Mouse (Mus musculus): Measurements from ENCODE around the gene Glis3.

Glis3 gene

GRCm38 (mm10) chr19:28493605-28494260 is 186.1 kb downstream of the Glis3 start:
- DNase-seq (ENCODE audit: low spot score in 2 of 2) = no peak

DNA sequence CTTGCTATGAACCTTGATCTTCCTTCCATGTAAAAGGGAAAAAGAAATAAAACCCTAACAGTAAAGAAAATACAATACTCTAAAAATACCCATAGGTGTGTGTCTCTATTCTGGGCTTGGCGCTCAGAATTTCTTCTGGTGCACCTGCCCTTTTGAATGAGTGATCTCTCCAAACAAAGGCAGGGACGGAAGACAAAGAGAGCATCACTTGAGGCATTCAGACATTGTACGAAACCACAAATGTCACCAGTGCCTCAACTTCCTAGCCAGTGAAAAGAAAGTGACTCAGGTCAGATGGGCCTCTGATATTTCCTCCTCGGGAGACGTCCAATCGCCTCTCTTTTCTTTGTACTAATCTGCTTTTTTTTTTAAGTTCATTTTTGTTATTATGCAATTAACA is 201.8 kb downstream of the Glis3 start:
- no peak for DNase-seq (ENCODE audit: low spot score in 2 of 2)

- DNase-seq (ENCODE audit: low spot score in 2 of 2) = no peak
These were observed 202.5 kb downstream of the Glis3 start for GRCm38 (mm10) chr19:28477326-28477863.

DNA sequence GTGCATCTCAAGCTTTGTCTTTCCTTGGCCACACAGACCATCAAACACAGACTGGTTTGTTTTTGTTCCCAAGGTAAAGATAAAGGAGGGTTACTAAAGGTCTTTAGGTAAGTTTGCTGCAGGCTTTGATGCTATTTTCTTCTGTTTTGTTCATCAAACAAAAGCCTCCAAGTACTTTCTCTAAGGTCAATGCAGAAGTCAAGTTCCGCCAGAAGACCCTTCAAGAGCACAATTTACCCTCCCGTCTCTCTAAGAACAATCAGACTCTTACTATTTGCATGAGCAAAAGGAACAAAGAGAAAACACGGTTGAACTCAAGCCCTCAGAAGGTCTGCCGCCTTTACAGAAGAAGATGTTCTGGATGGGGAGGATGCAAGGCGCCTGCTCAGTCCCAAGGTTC is 206.3 kb downstream of the Glis3 start:
- DNase-seq (ENCODE audit: low spot score in 2 of 2) = no peak

GRCm38 (mm10) chr19:28471144-28471543 is 208.7 kb downstream of the Glis3 start:
- DNase-seq (ENCODE audit: low spot score in 2 of 2) = no peak

DNA sequence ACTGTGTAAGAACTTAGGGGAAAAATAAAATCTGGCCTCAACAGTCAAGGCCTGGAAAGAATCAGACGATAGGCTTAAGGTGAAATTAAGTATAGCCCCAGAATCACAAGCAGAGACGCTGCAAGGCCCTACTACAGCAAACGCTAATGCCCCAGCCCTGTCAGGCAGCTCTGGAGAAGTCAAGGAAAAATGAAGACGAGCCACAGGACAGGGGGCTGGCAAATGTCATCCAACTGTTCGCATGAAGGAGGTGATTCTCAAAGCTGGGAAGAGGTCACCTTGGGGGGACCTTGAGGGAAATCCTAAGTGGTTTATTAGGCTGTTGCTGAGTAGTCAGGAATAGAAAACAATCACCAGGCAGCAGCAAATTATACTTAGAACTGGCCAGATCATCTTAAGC is 214.1 kb downstream of the Glis3 start:
- DNase-seq (ENCODE audit: low spot score in 2 of 2) = no peak

- no peak for DNase-seq (ENCODE audit: low spot score in 2 of 2)
These were observed 225.5 kb downstream of the Glis3 start for GRCm38 (mm10) chr19:28454331-28454730.

- no peak for DNase-seq (ENCODE audit: low spot score in 2 of 2)
These were observed 226.8 kb downstream of the Glis3 start for GRCm38 (mm10) chr19:28452951-28453520.

DNA sequence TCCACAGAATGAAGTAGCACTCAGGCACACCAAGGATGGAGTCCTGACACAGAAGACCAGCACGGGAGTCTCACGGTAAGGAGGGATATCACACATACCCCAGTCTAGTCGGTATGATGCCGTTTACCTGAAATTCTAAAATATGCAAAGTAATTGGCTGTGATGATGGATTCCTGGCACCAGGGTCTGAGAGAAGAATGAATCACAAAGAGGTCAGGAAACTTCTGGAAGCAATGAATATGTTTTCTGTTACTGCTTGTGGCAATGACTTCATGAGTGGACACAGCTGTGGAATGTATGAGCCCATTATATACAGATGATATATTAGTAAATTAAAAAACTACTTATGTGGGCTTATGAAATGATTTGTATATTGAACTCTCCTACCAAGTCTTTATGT is 231.1 kb downstream of the Glis3 start:
- DNase-seq (ENCODE audit: low spot score in 2 of 2) = no peak

DNA sequence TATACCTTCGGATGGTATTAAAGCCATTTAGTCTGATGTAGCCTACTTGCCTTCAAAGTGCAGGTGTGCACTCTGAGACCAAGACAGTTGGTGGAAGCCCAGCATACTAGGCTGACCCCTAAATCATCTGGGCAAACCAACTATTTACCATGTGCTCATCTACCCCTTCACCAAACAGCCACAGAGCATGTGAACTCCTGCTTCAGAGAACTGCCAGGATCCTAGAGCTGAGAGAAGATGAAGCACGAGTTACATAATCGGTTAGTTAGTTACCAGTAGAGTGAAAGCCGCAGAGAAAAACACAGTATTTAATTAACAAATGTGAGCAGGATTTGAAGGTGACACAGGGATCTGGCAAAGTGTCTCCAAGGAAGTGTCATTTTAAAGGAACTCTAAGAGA is 237.7 kb downstream of the Glis3 start:
- no peak for DNase-seq (ENCODE audit: low spot score in 2 of 2)

DNA sequence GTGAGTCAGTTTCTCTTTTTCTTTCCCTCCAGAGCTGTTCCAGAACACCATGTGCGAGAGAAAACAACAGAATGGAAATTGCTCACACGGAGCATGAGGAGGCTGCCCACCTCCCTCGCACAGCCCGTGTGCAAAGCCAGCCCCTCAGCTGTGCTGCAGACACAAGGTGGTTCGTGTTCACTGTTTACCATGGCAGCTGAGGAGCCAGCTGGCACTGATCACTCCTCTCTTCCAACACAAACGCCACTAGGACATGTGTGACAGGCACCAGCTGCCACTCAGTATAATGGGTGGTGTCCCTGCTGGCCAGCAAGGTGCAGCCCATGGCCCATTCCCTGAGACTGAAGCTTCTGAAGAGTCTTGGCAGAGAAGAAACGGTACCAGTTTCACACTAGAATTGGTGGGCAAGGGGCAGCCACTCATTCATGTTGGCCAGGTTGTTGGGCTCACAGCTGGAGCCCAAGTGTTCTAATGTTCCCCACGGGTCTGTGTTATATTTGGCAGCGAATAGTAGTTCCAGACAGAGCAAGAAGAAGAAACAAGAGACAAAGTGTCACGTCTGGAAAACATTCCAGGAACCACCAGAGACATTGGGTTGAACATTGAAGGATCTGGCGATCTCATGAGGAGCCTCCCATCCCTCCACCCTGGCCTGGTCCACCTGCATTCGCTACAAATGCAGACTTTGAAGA is 243.3 kb downstream of the Glis3 start:
- DNase-seq (ENCODE audit: low spot score in 2 of 2) = no peak

- no peak for DNase-seq (ENCODE audit: low spot score in 2 of 2)
These were observed 251.6 kb downstream of the Glis3 start for GRCm38 (mm10) chr19:28428220-28428816.

DNA sequence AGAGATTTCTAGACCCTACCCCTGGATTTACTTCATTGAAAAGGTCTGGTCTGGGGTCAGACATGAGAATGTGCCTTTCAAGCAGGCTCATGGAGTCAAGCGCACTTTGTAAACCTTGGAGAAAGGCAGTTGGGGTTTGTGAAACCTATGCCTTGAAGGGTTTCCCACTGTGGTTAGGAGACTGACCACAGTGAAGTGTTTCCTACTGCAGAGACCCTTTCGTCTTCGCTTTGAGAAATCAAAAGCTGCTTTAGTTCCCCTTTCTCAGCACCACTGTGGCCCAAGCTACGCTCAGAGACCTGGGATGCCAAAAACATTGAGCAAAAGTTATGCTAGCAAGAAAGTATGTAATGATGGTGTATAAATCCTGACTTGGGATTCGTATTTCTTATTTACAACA is 255.7 kb downstream of the Glis3 start:
- DNase-seq (ENCODE audit: low spot score in 2 of 2) = no peak

- no peak for DNase-seq (ENCODE audit: low spot score in 2 of 2)
These were observed 256.9 kb downstream of the Glis3 start for GRCm38 (mm10) chr19:28422939-28423338.

DNA sequence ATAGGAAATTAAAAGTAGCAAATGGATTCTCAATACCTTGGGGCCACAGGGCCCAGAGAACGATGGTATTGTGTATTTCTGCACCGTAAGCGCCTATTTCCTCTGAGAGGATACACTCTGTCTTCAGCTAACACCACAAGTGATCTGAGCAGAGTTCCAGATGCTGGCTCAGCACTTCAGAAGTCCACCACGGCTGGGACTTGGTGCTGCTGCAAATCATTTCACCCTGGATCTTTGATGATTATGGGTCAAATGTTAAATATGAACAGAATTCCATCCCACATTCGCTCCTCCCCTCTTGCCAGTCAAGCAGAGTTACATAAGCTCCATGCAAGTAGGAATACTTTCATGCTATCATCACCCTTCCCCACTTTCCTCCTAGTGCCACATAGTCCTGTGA is 263.8 kb downstream of the Glis3 start:
- DNase-seq (ENCODE audit: low spot score in 2 of 2) = no peak

DNA sequence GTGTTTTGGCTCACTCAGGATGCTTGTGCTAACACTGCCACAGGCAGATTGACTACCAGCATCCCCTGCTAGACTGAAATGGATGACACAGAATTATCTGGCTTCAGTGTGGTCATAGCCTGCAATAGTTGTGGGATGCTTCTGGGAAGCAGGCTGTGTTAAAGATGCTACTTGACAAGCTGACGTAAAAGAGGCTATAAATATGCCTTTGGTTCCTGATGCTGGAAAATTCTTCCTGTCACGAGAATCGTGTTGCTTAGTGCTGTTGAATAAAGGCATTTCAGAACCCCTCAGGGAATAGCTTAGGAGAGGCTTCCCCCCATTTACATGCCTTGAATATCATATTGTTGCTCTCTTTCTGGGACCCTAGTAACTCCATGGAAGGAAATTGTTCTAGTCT is 271.1 kb downstream of the Glis3 start:
- no peak for DNase-seq (ENCODE audit: low spot score in 2 of 2)

DNA sequence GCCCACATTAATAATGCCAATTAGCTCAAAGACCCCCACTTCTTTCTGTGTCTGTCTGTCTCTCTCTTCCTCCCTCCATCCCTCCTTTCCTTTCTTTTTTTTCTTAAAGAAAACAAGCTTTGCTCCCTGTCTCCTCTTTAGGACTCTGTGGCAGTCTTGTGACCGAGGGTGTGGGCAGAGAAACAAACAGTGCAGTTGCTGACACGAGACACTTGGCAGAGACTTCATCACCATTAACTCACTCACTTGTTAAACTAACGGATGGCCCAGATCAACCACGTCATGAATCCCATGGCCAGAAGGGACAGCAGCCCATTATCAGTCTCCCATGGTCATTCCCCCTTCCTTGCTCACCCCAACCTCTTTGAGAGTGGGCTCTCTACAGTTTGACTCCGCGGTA is 276.9 kb downstream of the Glis3 start:
- no peak for DNase-seq (ENCODE audit: low spot score in 2 of 2)

GRCm38 (mm10) chr19:28395584-28395861 is 284.4 kb downstream of the Glis3 start:
- DNase-seq (ENCODE audit: low spot score in 2 of 2) = no peak

DNA sequence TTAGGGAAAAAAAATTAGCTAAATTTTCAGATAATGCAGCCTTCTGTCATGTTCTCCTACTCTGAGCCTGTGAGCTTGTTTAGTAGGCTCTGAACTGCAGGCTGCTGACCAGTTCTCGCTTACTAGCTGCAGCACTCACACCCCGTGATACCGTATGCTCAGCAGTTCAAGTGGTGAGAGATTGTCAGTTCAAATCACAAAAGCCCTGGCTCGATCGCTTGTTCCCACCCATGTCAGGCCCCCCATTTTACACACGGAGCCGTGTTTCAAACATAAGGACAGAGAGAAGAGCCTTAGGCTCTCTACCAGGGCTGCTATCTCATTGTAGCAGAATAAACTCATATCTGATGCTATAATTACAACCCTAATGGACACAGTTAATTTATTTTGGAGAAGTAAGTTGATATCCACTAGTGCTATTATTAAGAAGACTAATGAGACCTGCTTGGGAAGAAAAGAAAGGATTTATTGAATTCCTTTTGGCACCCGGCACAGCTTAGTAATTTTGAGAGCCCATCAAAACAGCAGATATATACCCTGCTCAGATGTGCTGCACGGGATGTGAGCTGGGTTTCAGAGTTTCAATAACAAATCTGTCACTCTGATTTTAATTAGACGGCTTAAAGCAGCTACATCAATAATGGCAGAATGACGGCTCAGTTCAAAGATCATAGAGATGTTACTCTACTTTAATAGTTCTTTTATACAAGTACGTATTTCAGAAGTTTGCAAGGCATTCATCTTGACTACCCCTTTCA is 284.9 kb downstream of the Glis3 start:
- DNase-seq (ENCODE audit: low spot score in 2 of 2) = no peak

DNA sequence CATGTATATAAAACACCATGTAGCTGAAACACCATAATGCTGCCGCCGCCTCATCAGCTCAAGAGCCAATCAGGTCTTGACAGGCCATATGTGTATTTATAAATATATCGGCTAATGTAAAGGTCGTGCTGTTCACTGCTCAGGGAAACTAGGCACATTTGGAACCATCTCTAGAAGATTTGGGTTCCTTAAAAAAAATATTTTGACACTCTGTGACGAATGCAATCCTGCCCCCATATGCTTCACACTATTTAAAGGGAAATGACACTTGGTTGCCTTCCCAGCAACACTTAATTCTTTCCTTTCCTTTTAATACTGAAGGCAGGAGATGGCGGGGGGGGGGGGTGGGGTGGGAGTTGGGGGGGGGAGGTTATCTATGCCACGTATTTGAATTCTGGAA is 286.1 kb downstream of the Glis3 start:
- DNase-seq (ENCODE audit: low spot score in 2 of 2) = no peak

DNA sequence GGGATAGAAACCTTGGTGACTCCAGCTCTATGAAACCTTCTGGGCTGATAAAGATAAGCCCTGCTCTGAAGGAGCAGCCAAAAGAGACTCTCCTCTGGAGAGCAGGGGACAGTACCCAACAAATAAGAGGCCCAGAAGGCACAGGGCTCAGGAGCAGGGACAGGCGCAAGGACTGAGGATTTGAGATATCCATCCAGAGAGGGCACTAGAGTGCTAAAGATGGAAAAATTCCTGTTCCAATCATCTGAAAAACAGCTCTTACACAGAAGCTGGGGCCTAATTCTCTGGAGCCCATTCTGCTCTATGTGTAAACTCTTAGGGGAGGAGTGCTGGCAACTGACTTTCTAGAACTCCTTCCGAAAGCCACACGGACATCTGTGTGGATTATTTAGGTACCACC is 287.0 kb downstream of the Glis3 start:
- DNase-seq (ENCODE audit: low spot score in 2 of 2) = no peak

DNA sequence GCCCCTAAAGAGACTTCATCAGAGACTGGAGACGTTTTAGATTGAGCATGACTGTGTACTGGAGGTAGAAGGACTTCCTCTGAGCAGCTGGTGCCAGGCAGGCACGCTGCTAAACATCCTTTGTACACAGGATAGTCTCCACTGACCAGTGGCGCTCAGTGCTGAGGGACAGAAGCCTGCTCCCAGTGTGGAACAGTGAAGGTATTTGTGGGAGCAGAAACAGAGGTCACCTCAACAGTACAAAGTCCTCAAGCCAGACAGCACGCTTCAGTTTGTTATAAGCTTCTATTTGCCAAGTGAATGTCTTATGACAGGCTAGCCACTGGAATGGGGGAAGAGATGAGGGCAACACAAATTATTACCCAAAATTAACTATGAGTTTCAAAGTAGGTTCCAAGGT is 289.0 kb downstream of the Glis3 start:
- DNase-seq (ENCODE audit: low spot score in 2 of 2) = no peak
